ENCODE assay signal across 8 mouse cellular contexts in genomic region chr6:115803541-115804382, GRCm38 (mm10). TPM values are rescaled to one million over a fixed set of nuclear protein-coding genes. Genes with fewer than 3 reads are reported as not detected.
DNase-seq lines count a peak whose midpoint lies in the region; ATAC-seq lines count a peak whose summit lies in the region.

No protein-coding gene starts in this region.

- H3K4me3 ChIP-seq in hindbrain, embryonic 12.5 days = no peak overlapping the region

- H3K27me3 ChIP-seq in hindbrain, embryonic 12.5 days = no peaks in the 10 kb centered on the region

- peak; percentile 85 for DNase-seq in R1 (ENCODE audit: low read depth, low spot score)
- peak; percentile 67 for DNase-seq in cerebellum, adult 8-10 months
- DNase-seq in frontal cortex, postnatal 10 days (ENCODE audit: low spot score in 2 of 2) = peak; percentile 55 to 73
- DNase-seq in layer of hippocampus, postnatal 10 days (ENCODE audit: low spot score in 2 of 2) = peak; percentile 80 to 81
- DNase-seq in lung, postnatal 10 days = peak; percentile 93
- peak; percentile 82 to 84 for DNase-seq in right cerebral cortex, postnatal 10 days (ENCODE audit: low spot score in 2 of 2)
- DNase-seq in yolk sac, embryonic 10.5 days (ENCODE audit: low spot score) = peak; percentile 76

- peaks cover 20% of the 10 kb centered on the region for H3K4me1 ChIP-seq in hindbrain, embryonic 12.5 days

- H3K36me3 ChIP-seq in hindbrain, embryonic 12.5 days = peaks cover 81% of the 10 kb centered on the region

- WGBS in hindbrain, embryonic 12.5 days = 46% methylated on average over 16 of the region's 16 CpGs

- H3K9ac ChIP-seq in hindbrain, embryonic 12.5 days = no peak overlapping the region

- peak; percentile 31; the same call in 1 of the 2 replicates for ATAC-seq in hindbrain, embryonic 12.5 days (ENCODE audit: low FRiP score)

- H3K27ac ChIP-seq in hindbrain, embryonic 12.5 days = no peak overlapping the region

- no peak overlapping the region for H3K4me2 ChIP-seq in hindbrain, embryonic 12.5 days (replicated peaks)

- H3K9me3 ChIP-seq in hindbrain, embryonic 12.5 days (replicated peaks) = no peaks in the 10 kb centered on the region

RNA-seq across cellular contexts. Expression of gene Rpl32, which starts 4.8 kb away (rescaled TPM):
- 1,424 and 1,629 TPM in 2 replicates for polyA plus RNA-seq in hindbrain, embryonic 12.5 days (2016; fragmentation: Nextera tagmentation; extraction: Ambion mirVana)
- total RNA-seq in layer of hippocampus, postnatal 10 days (2021) = 100 to 1,000 TPM; 566 to 632 TPM

RNA-seq across cellular contexts. Expression of gene Cand2, which starts 29.4 kb away (rescaled TPM):
- 35.6 and 37.3 TPM in 2 replicates for polyA plus RNA-seq in hindbrain, embryonic 12.5 days (2016; fragmentation: Nextera tagmentation; extraction: Ambion mirVana)
- total RNA-seq in layer of hippocampus, postnatal 10 days (2021) = 1 to 10 TPM; 5.6 to 6.1 TPM

RNA-seq across cellular contexts. Expression of gene Efcab12, which starts 34.5 kb away (rescaled TPM):
- 2.3 TPM in 2 replicates for polyA plus RNA-seq in hindbrain, embryonic 12.5 days (2016; fragmentation: Nextera tagmentation; extraction: Ambion mirVana)
- total RNA-seq in layer of hippocampus, postnatal 10 days (2021) = 1 to 10 TPM; 2.9 to 3.5 TPM

RNA-seq across cellular contexts. Expression of gene Tmem40, which starts 41.6 kb away (rescaled TPM):
- polyA plus RNA-seq in hindbrain, embryonic 12.5 days (2016; fragmentation: Nextera tagmentation; extraction: Ambion mirVana) = 1.1 and 2.0 TPM in 2 replicates
- under 1 TPM; 0.38 to 0.87 TPM for total RNA-seq in layer of hippocampus, postnatal 10 days (2021)

RNA-seq across cellular contexts. Expression of gene Mbd4, which starts 49.4 kb away (rescaled TPM):
- polyA plus RNA-seq in hindbrain, embryonic 12.5 days (2016; fragmentation: Nextera tagmentation; extraction: Ambion mirVana) = 19.8 and 22.4 TPM in 2 replicates
- 1 to 10 TPM; 5.0 to 6.2 TPM for total RNA-seq in layer of hippocampus, postnatal 10 days (2021)
